Mouse (Mus musculus) brain, embryonic 14.5 days (tissue): Measurements from ENCODE around the gene Mospd3.

Source experiments
- CTCF ChIP-seq: fragments of 200-500 bp; IDR thresholded peaks from 2 replicates; pipeline ENCODE4 v1.5.1; 2012; ENCODE audit warnings: inconsistent platforms, mild to moderate bottlenecking, moderate library complexity, borderline replicate concordance; ENCODE audit not compliant: insufficient read depth, insufficient read length; ENCODE audit errors: extremely low read depth
- POLR2A ChIP-seq: fragments of 200-500 bp; IDR thresholded peaks from 2 replicates; pipeline ENCODE4 v1.6.1; 2012; ENCODE audit warnings: mild to moderate bottlenecking, inconsistent platforms, borderline replicate concordance; ENCODE audit not compliant: poor library complexity, insufficient read depth, insufficient read length, severe bottlenecking; ENCODE audit errors: extremely low read depth

DNA sequence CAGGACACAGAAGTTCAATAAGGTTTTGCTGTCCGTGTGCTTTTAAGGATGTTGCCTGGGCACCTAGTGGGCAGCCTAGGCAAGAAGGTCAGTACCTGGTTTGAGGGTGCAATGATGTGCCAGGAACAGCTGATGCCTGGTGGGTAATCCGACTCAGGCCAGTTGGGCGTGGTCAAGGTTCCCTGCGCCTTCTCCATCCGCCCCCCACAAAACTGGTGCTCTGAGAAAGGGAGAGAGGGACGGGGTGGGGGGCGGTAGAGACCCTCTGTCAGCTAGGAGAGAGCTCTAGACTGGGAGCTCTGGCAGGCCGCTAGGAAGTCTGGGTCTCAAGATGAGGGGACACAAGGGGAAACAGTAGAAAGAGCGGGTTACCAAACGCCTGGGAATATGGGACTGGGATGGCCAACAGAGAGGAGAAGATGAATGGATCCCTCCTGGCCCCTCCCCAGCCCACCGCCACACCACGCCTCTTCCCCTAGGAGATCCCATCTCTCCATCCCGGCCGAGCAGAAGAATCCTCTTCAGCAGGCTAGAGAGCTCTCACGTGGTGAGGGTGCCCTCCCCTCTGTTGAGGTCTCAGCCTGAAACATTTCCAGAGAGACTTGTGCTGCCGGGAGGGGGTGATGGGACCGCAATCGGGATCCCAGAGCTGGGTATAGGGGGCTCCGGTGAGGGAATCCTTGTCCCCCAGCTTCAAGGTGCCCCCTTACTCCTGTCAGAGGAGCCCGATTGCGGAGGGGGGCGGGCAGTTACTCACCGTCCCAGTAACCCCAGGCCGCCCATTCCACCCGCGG lies 7.2 kb upstream of the Mospd3 start:
- TF ChIP-seq CTCF (no peak), POLR2A (no peak)
